Mouse (Mus musculus) left cerebral cortex, adult 9 months (tissue): ENCODE data around the gene Gm10073.
"Not testable (repeated sequence)": the region's sequence is repeated elsewhere in the genome, so short reads cannot be mapped to it uniquely, and the experiment has no call there.

ENCODE experiments used
- DNase-seq, 2 experiments: peaks; one replicate each; pipeline ENCODE4 v3.0.0; 2022; ENCODE audit warnings: low spot score in 2 of 2

Gene Gm10073

GRCm38 (mm10) chr8:106573168-106573567, at the start of gene Gm10073:
Gene Gm10073, minus strand, starts transcription at chr8:106573461.
- DNase-seq, result not testable (repeated sequence)

DNA sequence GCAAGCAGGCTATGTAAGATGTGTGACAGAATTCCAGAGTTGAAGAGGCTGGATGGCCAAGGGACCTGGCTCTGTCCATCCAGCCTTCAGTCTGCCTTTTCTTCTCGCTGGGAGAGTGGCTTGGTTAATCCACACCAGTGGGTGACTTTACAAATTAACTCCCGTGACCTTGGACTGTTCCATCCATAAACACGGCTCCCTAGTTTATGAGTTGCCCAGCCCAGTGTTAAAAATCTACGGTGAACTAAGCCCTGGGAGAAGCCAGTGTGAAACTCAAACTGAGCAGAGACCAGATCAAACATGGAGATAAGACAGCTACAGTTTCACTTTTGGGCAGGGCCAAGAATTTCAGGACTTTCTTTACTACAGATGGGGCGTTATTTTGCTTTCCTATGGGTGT, 49.8 kb upstream of the Gm10073 start:
- DNase-seq, result no peak

GRCm38 (mm10) chr8:106620488-106620887, 47.2 kb upstream of the Gm10073 start:
- no peak for DNase-seq

- no peak for DNase-seq
Measured at GRCm38 (mm10) chr8:106619549-106620245, 46.4 kb upstream of the Gm10073 start.

GRCm38 (mm10) chr8:106618324-106618723, 45.1 kb upstream of the Gm10073 start:
- no peak for DNase-seq

DNA sequence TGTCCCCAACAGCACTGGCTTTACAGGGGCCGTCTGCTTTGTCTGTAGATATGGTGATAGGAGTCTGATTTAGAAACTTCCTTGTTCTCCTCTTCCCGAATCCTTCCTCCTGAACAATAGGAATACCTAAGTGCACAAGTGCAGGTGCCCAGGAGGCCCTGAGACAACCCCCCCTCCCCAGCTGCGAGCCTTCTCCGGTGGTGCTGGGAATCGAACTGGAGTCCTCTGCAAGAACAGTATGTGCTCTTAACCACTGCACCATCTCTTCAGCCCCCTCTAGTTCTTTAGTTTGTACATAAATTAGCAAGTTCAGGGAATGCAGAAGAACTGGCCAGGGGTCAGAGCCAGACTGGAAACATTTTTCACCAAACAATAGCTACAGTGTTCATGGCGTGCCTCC, 44.6 kb upstream of the Gm10073 start:
- DNase-seq, result no peak

DNA sequence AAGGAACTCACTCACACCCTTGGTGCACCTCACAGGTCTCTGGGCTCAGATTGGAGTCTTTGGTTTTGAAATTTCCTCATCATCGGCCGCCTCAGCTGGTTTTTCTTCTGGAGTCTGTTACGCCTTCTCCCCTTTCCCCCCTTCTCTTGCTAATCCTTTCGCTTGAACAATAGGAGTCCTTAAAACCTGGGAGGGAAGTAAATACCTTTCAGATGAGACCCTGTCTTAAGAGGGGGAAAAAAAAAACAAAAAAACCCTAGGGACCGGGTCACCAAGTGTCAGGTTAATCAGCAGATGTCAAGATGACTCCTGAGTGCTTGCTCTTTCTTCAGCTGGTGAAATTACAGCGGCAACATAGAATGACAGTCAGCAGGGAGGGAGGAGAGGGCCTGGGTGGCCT, 43.9 kb upstream of the Gm10073 start:
- DNase-seq, result no peak

DNA sequence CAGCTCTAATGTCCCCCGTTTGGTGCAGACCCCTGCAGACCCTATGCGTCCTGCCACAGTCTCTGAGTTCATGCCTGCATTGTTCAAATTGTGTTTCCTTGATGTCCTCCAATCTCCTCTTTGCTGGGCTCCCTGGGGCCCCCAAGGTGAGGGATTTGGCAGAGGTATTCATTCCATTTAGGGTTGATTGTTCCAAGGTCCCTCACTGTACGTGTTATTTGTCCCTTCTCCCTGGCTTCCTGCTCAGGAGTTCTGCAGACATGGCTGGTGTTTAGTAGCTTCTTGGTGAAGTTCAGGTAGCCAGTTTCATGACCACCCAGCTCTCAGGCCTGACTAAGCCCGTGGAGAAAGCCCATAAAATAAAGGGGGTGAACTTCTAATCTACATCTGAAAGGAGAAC, 43.4 kb upstream of the Gm10073 start:
- no peak for DNase-seq

GRCm38 (mm10) chr8:106615661-106616299, 42.5 kb upstream of the Gm10073 start:
- no peak for DNase-seq

- DNase-seq, result no peak
Measured at GRCm38 (mm10) chr8:106614704-106615103, 41.4 kb upstream of the Gm10073 start.

DNA sequence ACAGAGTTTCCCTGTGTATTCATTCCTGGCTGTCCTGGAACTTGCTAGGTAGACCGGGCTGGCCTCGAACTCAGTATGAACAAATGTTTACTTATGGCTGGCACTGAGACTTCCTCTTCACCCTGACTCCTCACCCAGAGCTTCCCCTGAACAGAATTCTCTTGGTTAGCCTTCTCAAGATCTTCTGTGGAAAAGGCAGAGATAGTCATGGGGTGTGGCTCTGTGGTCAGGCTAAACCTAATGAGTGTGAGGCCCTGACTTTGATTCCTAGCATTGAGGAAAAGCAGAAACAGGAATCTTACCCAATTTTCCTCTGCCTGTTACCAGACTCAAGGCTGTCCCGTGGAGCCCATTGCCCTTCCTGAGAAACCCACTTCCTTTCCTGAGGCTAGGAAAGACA, 38.8 kb upstream of the Gm10073 start:
- DNase-seq, result no peak

DNA sequence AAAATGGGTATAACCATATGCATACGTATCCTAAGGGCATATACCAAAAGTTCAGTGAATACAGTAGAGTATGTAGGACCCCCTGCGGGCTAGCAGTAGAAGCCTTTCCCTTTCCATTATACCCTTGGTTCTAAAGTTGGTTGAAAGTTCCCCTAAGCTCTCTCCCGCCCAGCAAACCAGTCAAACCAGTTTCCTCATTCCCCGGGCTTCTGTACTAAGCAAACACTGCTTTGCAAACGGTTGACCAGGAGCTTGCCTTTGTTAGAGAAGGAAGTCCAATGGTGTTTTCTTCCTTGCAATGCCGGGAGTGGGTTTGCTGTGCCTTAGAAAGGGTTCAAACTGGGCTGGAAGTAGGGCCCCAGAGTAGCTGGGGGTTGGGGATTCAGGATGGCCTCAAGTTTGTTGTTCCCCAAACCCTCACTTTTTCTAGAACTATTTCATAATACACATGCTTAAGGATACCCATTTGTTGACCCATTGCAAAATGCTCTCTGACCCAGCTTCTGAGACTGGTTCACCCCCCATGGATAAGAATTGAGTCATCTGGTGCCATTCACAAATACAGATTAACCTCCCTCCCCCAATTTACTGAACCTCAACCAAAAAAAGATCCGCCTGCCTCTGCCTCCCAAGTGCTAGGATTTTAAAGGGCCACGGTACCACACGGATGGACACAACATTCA, 37.8 kb upstream of the Gm10073 start:
- no peak for DNase-seq

GRCm38 (mm10) chr8:106609076-106609903, 36.0 kb upstream of the Gm10073 start:
- DNase-seq, result no peak

DNA sequence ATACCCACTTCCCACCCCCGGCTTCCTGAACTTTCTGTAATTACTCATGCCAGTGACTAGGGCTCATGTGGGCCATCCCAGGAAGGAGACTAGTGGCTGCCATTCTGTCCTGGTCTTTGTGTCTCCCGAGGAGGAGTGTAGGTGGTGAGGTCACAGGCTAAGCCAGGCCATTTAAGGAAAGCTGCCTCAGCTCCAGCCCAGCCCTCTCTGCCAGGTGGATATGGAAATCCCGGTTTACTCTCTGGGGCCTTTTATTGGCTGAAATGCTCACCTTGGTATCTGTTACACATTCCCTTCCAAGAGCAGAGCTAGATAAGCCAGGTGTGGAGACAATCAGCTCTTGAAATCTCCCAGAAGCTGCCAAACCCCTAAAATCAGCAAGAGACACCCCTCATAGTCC, 35.2 kb upstream of the Gm10073 start:
- DNase-seq, result no peak

DNA sequence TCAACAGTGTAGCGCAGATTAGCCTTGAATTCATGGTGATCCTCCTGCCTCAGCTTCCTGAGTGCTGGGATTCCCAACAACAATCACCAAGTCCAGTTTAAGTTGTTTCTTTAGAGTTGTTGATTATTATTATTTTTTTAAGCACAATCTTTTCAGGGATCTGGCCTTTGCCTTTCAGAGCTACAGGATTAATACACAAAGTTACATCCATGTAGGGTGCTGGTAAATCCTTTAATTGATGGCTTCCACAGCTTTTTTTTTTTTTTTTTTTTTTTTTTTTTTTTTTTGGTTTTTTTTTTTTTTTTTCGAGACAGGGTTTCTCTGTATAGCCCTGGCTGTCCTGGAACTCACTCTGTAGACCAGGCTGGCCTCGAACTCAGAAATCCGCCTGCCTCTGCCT, 34.5 kb upstream of the Gm10073 start:
- DNase-seq, result not testable (repeated sequence)

GRCm38 (mm10) chr8:106606601-106607145, 33.4 kb upstream of the Gm10073 start:
- DNase-seq, result no peak

GRCm38 (mm10) chr8:106606121-106606520, 32.9 kb upstream of the Gm10073 start:
- DNase-seq, result no peak

- DNase-seq, result no peak
Measured at GRCm38 (mm10) chr8:106605657-106606056, 32.4 kb upstream of the Gm10073 start.

GRCm38 (mm10) chr8:106603933-106604332, 30.7 kb upstream of the Gm10073 start:
- no peak for DNase-seq

DNA sequence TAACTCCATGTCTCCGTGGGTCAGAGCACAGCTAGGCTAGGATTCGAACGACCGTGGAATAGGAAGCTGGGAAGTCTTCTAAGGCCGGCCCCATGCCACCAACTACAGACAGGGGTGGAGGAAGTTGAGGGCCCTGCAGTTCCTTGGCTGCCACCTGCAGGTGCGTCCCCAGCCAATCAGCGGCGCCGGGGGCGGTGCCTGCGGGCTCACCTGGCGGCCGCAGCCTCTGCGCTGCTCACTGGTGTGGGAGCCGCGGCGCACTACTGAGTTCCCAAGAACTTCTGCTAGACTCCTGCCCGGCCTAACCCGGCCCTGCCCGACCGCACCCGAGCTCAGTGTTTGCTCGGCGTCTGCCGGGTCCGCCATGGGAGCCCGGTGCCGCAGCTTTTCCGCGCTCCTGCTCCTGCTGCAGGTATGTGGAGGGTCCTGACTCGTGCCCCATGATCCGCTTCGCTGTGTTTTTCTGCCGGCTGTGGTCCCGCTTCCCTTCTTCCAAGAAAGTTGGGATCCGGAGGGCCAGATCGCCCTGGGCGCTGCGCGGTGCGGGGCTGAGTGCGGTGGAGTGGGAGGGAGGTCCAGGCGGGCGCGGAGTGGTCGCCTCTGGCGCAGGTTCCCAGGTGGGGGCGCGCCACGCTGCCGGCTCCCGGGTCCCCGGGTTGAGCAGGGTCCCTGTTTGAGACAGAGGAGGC, 30.0 kb upstream of the Gm10073 start, which contains the start of gene Cdh1:
Cdh1 (plus strand) TSS at position 221 of the 689 bp plus-strand sequence.
- DNase-seq, result peak in 1 of 2 experiments; percentile 3
